Mouse (Mus musculus): ENCODE data around the gene Asic1.

- TF ChIP-seq POLR2A (IDR thresholded peaks at IDR 0.05; ENCODE audit: insufficient read depth, low read depth, low read length) (no peak), CTCF (IDR thresholded peaks at IDR 0.05; ENCODE audit: insufficient read depth, low read depth, low read length) (no peak)
Measured at GRCm38 (mm10) chr15:99670964-99671670, 949 bp downstream of the Asic1 start.
